Mouse (Mus musculus): ENCODE data around the gene Casr.

Gene Casr

DNA sequence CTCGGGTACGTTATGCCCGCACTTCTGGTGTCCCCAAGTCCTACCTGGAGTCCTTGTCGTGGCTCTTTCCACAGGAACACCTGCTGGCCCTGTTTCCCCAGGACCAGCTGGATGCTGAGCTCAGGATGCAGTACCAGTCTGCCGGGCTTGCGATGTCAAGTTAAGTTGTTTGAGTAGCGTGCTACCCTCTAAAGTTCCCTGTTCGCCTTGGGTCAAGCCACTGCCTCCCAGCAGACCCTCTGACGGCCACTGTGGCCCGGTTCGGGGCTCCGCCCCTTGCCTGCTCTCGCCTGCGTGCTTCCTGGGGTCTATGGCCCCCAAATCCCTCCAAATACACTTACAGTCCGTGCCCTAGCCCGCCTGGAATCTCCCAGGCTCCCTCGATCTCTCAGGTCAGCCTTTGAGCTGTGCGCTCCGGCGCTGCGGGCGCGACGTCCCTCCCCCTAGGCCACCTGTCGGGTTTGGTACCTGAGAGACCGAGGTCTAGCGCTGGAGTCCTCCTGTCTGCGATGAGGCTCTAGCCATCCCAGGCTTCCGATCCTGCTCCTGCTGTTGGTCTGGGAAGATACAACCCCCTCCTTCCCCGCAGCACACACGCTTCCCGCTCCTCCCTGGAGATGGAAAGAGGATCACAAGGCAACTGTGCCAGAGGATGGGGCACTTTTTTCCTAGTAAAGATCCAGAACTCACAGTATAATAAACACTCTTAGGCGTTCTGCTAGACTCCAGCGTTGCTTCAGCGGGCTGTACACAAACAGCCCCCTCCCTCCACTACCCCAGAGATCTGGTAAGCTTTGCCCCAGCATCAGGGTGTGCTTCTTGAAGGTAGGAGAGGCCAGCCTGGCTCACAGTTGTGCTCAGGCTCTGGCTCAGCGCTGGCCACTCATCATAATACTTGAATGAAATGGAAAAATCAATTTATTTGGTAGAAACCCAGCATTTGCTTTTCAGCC lies at the start of gene Casr:
TSS of gene Casr (minus strand) at position 756 of the 953 bp plus-strand sequence.
- DNase-seq (ENCODE audit: low spot score in 2 of 2), result no peak

DNA sequence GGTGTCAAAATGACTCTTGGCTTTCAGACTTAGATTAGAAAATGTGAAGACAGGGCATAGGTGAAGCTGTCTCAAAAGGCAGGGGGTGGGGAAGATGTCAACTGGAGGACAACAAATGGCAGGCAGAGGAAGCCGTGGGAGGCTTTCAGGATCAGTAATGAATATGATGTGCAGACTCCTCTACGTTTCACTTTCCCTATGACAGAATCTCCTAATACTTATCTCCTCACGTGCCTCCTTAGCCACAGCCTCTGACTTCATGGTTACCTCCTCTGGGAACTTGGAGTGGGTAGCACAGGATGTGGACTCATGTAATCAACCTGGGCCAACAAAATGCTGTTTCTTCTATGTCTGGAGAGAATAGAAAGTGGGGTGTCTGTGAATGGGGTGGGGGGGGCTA lies 40.7 kb upstream of the Casr start:
- DNase-seq (ENCODE audit: low spot score in 2 of 2), result no peak

DNA sequence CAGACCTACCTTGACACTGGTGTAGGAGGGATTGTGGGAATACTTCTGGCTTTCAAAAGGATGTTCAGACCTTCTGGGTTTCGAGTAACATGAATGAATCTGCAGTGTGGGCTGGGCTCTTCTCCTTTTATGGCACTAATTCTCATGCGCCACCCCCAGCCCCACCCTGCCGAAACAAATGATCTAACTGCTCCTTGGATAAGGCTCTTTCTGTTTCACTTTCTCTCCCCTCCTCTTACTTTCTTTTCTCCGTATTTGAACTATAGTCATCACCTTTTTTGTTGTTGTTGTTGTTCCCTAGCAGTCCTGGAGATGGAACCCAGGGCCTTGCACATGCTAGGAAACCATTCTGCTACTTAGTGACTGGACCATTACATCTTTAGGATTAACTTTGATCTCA lies 36.3 kb upstream of the Casr start:
- no peak for DNase-seq (ENCODE audit: low spot score in 2 of 2)

- no peak for DNase-seq (ENCODE audit: low spot score in 2 of 2)
Observed at GRCm38 (mm10) chr16:36596671-36597410, 34.9 kb upstream of the Casr start.

- no peak for DNase-seq (ENCODE audit: low spot score in 2 of 2)
Observed at GRCm38 (mm10) chr16:36589898-36590297, 28.0 kb upstream of the Casr start.

DNA sequence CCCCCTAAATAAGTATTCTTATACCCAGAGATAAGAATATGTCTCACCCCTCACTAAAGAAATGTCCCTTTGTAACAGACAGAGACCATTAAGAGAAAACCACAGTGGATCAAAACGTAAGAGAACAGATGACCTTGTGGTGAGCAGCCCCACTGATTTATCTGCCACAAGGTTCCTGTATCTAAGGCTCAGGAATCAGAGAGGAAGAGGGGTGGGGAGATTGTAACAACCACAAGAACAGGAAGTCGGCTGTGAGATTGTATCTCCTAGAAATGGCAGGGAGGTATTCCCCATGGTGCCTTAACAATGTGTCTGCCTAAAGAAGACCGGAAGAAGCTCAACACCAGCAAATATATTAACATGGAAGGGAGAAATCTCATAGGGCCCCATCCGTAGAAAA lies 26.0 kb upstream of the Casr start:
- no peak for DNase-seq (ENCODE audit: low spot score in 2 of 2)

GRCm38 (mm10) chr16:36582073-36582472 lies 20.1 kb upstream of the Casr start:
- no peak for DNase-seq (ENCODE audit: low spot score in 2 of 2)

DNA sequence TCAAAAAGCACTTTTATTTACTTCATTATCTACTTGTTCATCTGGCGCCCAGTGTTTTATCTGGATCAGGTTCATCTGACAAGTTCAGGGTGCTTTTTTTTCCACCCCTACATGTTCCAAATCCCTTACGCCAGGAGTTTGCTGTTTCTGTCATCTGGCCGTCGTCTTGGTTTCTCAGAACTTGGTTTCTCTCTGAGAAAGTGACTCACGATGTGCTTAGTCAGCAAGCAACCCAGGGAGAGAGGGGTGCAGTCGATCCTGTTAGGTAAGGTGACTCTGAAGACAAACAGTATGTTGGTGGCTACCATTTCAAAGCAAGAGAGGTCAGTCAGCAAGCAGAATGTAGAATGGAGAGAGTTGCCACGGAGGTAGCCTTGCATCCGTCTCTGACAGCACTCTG lies 10.0 kb upstream of the Casr start:
- DNase-seq (ENCODE audit: low spot score in 2 of 2), result no peak

DNA sequence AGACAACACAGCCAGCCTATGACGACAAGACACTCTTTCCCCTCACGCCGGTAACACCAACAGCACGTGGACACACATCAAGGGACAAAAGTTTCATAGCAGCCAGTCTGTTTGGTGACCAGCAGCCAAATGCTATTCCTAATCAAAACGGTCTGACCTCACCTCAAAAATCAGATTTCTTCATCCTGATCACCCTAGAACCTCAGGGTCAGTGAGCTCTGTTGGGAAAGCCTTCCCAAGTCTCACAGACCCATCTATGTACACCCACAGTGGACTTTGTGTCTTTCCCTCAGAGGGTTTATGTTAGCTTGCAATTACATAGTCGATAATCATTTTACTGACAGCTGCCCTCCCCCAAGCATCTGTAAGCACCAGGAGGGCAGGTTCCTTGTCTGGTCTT lies 2.4 kb downstream of the Casr start:
- no peak for DNase-seq (ENCODE audit: low spot score in 2 of 2)

DNA sequence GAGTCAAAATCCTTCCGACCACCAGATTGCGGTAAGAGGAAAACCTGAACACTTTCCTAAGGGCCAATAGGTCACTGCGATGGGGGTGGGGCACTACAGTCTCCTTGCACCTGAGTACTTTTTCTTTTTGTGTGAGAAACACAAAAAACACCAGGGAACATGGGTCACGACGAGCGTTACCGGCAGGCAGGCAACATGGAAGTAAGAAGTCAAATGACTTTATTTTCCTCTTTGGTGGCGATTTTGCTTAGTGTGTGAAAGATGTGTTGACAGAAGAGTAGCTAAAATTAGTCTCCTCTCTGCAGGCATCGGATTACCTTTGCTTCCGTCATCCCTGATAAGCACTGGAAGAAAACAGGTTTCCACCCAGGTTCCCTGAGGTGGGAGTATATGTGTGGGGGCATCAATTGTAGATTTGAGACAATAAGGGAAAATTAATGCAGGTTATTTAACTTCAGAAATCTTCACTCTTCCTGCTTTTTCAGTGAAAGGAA lies 6.2 kb downstream of the Casr start:
- DNase-seq (ENCODE audit: low spot score in 2 of 2), result no peak

- no peak for DNase-seq (ENCODE audit: low spot score in 2 of 2)
Observed at GRCm38 (mm10) chr16:36553624-36554023, 8.3 kb downstream of the Casr start.

GRCm38 (mm10) chr16:36545333-36545732 lies 16.6 kb downstream of the Casr start:
- DNase-seq (ENCODE audit: low spot score in 2 of 2), result no peak

DNA sequence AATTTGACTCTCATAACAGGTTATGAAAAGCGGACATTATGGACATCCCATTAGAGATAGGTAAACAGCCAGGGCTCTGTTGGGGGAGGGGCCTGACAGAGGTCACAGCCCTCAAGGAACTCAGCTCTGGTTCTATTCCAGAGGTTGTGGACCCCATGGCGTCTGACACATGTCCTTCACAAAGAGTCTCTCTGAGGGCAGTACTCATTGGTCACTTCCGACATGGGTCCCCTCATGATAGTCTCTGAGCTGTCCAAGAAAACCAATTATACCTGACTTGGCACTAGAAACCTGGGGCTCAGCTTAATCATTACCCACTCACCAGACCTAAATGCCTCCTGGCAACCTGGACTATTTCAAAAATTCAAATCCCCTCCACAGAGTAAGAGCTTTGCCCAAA lies 18.9 kb downstream of the Casr start:
- no peak for DNase-seq (ENCODE audit: low spot score in 2 of 2)

- no peak for DNase-seq (ENCODE audit: low spot score in 2 of 2)
Observed at GRCm38 (mm10) chr16:36540834-36541233, 21.1 kb downstream of the Casr start.

- DNase-seq (ENCODE audit: low spot score in 2 of 2), result no peak
Observed at GRCm38 (mm10) chr16:36532981-36533687, 28.8 kb downstream of the Casr start.

DNA sequence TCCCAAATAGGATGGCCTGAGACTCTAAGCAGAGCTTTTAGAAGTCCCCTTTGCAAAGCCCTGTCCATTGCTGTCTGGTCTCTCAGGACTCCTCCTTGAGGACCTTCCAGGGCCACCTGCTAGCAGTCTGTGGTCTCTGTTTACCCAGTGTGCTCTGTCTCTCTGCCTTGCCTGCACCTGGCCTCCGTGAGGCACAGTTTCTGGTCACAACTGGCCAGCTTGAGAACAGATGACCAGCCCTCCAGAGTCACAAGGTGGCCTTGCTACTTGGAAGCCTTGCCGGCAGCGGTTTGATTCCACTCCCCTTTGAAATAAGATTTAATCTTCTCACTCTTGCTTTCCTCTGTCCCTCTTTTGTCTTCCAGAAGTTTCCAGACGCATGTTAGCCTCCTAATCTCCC lies 29.9 kb downstream of the Casr start:
- DNase-seq (ENCODE audit: low spot score in 2 of 2), result no peak

DNA sequence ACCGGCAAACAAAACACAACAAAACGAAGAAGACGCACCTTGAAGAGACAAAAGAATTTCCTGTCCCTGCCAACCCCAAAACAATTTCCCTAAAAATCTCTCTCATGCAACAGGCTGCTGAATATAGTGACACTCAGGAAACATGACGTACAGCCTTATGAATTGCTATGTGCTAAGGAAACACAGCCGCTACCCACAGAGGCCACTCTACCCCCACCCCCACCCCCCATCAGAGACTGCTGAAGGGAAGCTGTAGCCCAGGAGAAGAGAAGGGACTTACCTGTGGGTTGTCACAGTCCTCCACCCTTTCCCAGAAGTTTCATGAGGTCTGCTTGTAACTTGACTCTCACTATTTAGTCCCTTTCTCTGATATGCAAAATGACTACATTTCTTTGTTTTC lies 30.3 kb downstream of the Casr start:
- DNase-seq (ENCODE audit: low spot score in 2 of 2), result no peak

GRCm38 (mm10) chr16:36530566-36531552 lies 31.1 kb downstream of the Casr start:
- peak in 1 of 2 experiments; percentile 3 for DNase-seq (ENCODE audit: low spot score in 2 of 2)

- no peak for DNase-seq (ENCODE audit: low spot score in 2 of 2)
Observed at GRCm38 (mm10) chr16:36528822-36529221, 33.1 kb downstream of the Casr start.

DNA sequence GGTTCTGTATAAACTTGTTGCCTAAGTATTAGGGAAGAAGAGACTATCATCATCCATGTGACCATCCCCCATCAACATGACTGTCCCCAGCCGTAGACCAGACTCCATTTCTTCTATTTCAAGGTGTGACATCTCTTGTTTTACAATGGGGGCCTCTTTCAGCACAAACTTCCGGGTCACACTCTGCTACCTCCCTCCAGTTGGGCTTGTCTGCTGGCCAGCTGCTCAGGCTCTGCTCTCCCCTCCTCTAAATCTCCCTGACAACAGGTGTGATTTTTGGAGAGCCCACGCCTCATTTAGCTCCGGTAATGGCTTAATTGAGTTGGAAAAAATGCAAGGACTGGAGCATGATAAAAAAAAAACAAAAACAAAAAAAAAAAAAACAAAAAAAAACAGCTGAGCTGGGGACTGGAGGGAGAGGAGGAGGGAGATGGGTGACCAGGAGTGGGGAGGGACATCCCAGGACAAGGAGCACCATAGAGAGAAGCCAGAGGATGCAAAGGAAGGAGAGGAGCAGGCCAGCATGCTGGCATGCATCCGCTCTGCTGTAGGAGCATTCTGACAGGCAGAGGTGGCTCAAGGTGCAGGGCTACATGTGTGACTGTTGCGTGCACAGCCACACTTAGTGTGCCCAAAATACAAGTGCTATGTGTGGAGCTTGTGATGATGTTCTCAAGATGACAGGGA lies 35.2 kb downstream of the Casr start:
- DNase-seq (ENCODE audit: low spot score in 2 of 2), result no peak

Measured in frontal cortex, postnatal 25 days (tissue).